Mouse (Mus musculus) limb, embryonic 11.5 days (tissue): ENCODE results near the gene Gpr132. TPM values are rescaled to one million over a fixed set of nuclear protein-coding genes. Genes with fewer than 3 reads are reported as not detected.
"Not testable (repeated sequence)": the region's sequence is repeated elsewhere in the genome, so short reads cannot be mapped to it uniquely, and the experiment has no call there.

ENCODE experiments used
- ATAC-seq: fragments of 200-750 bp; cut with Nextera tagmentation; 2 replicates; pipeline ENCODE4 v1.8.0; 2017; ENCODE audit warnings: low read depth; ENCODE audit not compliant: insufficient number of reproducible peaks, low FRiP score, low TSS enrichment
- DNase-seq: peaks from one replicate; pipeline ENCODE4 v3.0.0-alpha.2; 2015; ENCODE audit warnings: low spot score
- H3K27ac ChIP-seq: fragments of 300-500 bp; sonication (generic); replicated peaks from 2 replicates; pipeline ENCODE4 v1.5.1; 2014; ENCODE audit warnings: low read depth, mild to moderate bottlenecking, low read length
- H3K27me3 ChIP-seq: fragments of 300-500 bp; sonication (generic); 2 replicates; pipeline ENCODE4 v1.6.1; 2014; ENCODE audit warnings: mild to moderate bottlenecking, low read length, mixed read lengths; ENCODE audit not compliant: control insufficient read depth, insufficient read depth
- H3K36me3 ChIP-seq: fragments of 300-500 bp; sonication (generic); 2 replicates; pipeline ENCODE4 v1.6.1; 2014; ENCODE audit warnings: mild to moderate bottlenecking, low read length, moderate library complexity, mixed read lengths; ENCODE audit not compliant: control insufficient read depth, insufficient read depth
- H3K4me1 ChIP-seq: fragments of 300-500 bp; sonication (generic); 2 replicates; pipeline ENCODE4 v1.6.1; 2014; ENCODE audit warnings: low read length, mixed read lengths; ENCODE audit not compliant: control insufficient read depth, insufficient read depth
- H3K4me2 ChIP-seq: fragments of 300-500 bp; sonication (generic); 2 replicates; pipeline ENCODE4 v1.6.1; 2014; ENCODE audit warnings: low read depth, mild to moderate bottlenecking, moderate library complexity; ENCODE audit not compliant: severe bottlenecking
- H3K4me3 ChIP-seq: fragments of 300-500 bp; sonication (generic); 2 replicates; pipeline ENCODE4 v1.5.1; 2014; ENCODE audit warnings: low read depth, low read length
- H3K9ac ChIP-seq: fragments of 300-500 bp; sonication (generic); 2 replicates; pipeline ENCODE4 v1.6.1; 2014; ENCODE audit warnings: mild to moderate bottlenecking, low read length
- H3K9me3 ChIP-seq: fragments of 300-500 bp; sonication (generic); 2 replicates; pipeline ENCODE4 v1.6.1; 2016; ENCODE audit warnings: low read length; ENCODE audit not compliant: control insufficient read depth
- WGBS: fragments of 180-500 bp; shearing (Covaris S2); extraction: QIAGEN DNeasy Blood & Tissue Kit; methylation state at CpG from one replicate; pipeline ENCODE4 v1.1.7; 2014; 5-methylcytosine and 5-hydroxymethylcytosine counted together
- polyA plus RNA-seq: library from polyadenylated mRNA; unstranded; fragments of >200 nt; fragmentation: Nextera tagmentation; extraction: Ambion mirVana; gene quantifications from 2 replicates; pipeline ENCODE4 v1.2.1, GENCODE M21; 2014

The Gpr132 gene
- polyA plus RNA-seq, 1 experiment from 2014 or later, result not detected

DNA sequence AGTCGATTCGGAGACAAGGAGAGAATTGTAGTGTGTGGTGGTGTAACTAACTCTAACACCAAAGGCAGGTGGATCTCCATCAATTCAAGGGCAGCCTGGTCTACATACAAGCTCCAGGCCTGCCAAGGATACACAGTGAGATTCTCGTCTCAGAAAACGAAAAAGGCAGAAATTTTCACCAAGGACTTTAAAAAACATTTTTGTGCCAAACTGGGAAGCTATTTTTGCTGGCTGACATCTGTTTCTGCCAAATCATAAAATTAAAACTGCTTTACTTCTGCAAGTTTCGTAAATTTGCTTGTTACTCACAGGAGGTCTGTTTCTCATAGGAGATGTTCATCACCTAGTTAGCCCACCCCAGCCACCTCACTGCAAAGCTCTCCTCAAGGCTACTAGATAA lies 42.1 kb downstream of the Gpr132 start:
- H3K27ac ChIP-seq, result no peak overlapping the region
- peaks cover 28% of the 10 kb centered on the region for H3K4me1 ChIP-seq
- no peak for DNase-seq
- H3K36me3 ChIP-seq, result peaks cover 26% of the 10 kb centered on the region; the same call in 1 of the 2 replicates
- no peak overlapping the region for H3K4me2 ChIP-seq
- H3K4me3 ChIP-seq, result no peak overlapping the region
- ATAC-seq, result no peak
- no peak overlapping the region for H3K9ac ChIP-seq
- H3K27me3 ChIP-seq, result no peaks in the 10 kb centered on the region
- no peaks in the 10 kb centered on the region for H3K9me3 ChIP-seq
- WGBS, result 84% methylated on average over 5 of the region's 5 CpGs

DNA sequence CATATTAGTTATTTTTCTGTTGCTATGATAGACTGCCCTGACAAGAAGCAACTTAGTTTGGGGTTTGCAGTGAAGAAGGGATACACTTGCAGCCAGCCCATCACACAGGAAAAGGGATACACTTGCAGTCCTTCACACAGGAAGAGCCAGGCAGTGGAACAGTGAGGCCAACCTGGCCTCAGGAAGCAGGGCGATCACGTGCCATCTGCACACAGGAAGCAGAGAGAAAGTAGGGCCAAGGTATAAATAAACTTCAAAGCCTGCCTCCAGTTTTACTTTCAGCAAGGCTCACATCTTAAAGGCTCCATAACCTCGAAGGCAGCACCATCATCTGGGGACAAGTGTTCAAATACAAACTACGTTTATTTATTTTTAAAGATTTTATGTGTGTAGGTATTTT lies 44.8 kb downstream of the Gpr132 start:
- Histone ChIP-seq H3K4me1 (peaks cover 24% of the 10 kb centered on the region), H3K9me3 (no peaks in the 10 kb centered on the region), H3K9ac (no peak overlapping the region), H3K27me3 (no peaks in the 10 kb centered on the region), H3K4me2 (no peak overlapping the region), H3K27ac (no peak overlapping the region), H3K4me3 (no peak overlapping the region), H3K36me3 (peaks cover 36% of the 10 kb centered on the region; the same call in 1 of the 2 replicates)
- DNase-seq, result no peak
- 80% methylated on average over 4 of the region's 4 CpGs for WGBS
- ATAC-seq, result no peak

- Histone ChIP-seq H3K9ac (no peak overlapping the region), H3K27me3 (no peaks in the 10 kb centered on the region), H3K4me2 (no peak overlapping the region), H3K27ac (no peak overlapping the region), H3K4me3 (no peak overlapping the region), H3K9me3 (no peaks in the 10 kb centered on the region), H3K36me3 (peaks cover 35% of the 10 kb centered on the region; the same call in 1 of the 2 replicates), H3K4me1 (peaks cover 20% of the 10 kb centered on the region)
- ATAC-seq (no peak), DNase-seq (no peak)
- WGBS, result 79% methylated on average over 2 of the region's 2 CpGs
These were observed 45.4 kb downstream of the Gpr132 start for GRCm38 (mm10) chr12:112822676-112823075.

DNA sequence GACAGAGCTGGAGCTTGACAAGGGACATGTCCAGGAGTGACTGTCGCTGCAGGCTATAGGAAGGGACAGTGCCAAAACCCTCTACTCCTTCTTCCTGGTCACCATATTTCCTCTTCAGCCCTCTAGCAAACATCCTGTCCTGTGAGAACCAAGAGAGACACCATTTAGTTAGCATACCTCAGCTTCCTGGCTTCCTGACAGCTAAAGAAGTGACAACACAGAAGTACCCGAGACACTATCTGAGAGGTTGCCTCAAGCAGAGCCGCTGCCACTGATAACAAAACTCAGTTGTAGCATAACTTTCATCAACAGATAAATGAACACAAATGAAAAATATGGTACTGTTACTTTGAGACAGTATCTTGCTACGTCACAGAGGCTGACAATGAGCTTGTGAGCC lies 46.1 kb downstream of the Gpr132 start:
- Histone ChIP-seq H3K4me2 (no peak overlapping the region), H3K4me1 (peaks cover 13% of the 10 kb centered on the region; the same call in 1 of the 2 replicates), H3K9me3 (no peaks in the 10 kb centered on the region), H3K9ac (no peak overlapping the region), H3K4me3 (no peak overlapping the region), H3K36me3 (peaks cover 30% of the 10 kb centered on the region; the same call in 1 of the 2 replicates), H3K27ac (no peak overlapping the region), H3K27me3 (no peaks in the 10 kb centered on the region)
- DNase-seq (no peak), ATAC-seq (no peak)
- 79% methylated on average over 4 of the region's 4 CpGs for WGBS

DNA sequence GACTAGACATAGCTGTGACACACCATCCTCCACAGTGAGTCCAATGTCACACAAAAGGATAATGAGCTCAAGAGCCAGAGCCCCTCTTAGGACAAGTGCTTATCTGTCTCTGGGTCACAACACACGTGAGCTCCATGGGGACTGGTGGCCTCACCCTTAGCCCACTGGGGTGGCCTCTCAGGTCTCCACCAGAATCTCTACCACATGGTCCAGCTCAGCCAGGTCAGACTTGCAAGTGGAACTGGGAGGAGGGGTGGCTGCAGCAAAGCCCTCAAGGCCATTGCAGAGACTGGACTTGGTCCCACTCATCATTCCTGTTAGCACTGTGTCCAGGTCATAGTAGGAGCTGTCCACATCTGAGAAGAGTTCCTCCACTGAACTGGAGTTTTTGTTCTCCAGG lies 46.8 kb downstream of the Gpr132 start:
- Histone ChIP-seq H3K27me3 (no peaks in the 10 kb centered on the region), H3K4me3 (no peak overlapping the region), H3K9ac (no peak overlapping the region), H3K27ac (no peak overlapping the region), H3K4me1 (peaks cover 7% of the 10 kb centered on the region; the same call in 1 of the 2 replicates), H3K9me3 (no peaks in the 10 kb centered on the region), H3K4me2 (no peak overlapping the region), H3K36me3 (peaks cover 26% of the 10 kb centered on the region; the same call in 1 of the 2 replicates)
- DNase-seq, result no peak
- no peak for ATAC-seq
- WGBS, result 71% methylated on average over 1 of the region's 1 CpGs

DNA sequence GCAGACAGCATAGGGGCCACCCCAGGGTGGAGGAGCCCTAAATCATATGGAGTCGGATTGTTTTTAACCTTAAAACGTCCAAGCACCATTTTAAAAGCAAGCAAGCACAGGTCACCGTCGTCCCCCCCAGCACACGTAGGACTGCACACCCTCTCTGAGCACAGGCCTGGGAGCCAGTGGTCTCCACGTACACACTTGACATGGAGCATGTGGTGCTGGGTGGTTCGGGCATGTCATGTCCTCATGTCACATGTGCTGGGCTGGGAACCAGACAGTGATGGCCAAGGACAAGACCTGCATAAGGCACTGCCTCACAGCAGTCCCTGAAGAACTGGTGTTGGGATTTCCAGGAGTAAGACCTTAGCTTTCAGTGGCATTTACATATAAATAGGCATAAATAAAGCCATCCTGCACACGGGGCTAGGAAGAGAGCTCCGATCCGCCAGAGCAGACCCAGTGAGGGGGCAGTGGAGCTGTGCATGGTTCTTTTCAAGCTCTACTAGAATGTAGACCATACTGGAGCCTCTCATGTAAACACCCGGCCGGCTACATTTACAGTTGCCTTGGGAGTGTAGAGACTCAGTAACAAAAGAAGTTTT lies 47.5 kb downstream of the Gpr132 start:
- Histone ChIP-seq H3K27ac (no peak overlapping the region), H3K4me3 (no peak overlapping the region), H3K4me2 (no peak overlapping the region), H3K9me3 (no peaks in the 10 kb centered on the region), H3K27me3 (no peaks in the 10 kb centered on the region), H3K9ac (no peak overlapping the region), H3K4me1 (peaks cover 7% of the 10 kb centered on the region; the same call in 1 of the 2 replicates), H3K36me3 (peaks cover 24% of the 10 kb centered on the region; the same call in 1 of the 2 replicates)
- 90% methylated on average over 12 of the region's 12 CpGs for WGBS
- ATAC-seq (no peak), DNase-seq (no peak)

- ATAC-seq, result no peak
- WGBS, result 92% methylated on average over 8 of the region's 8 CpGs
- Histone ChIP-seq H3K27ac (no peak overlapping the region), H3K4me2 (no peak overlapping the region), H3K36me3 (peaks cover 20% of the 10 kb centered on the region; the same call in 1 of the 2 replicates), H3K9ac (no peak overlapping the region), H3K4me3 (no peak overlapping the region), H3K9me3 (no peaks in the 10 kb centered on the region), H3K27me3 (no peaks in the 10 kb centered on the region), H3K4me1 (peaks cover 7% of the 10 kb centered on the region; the same call in 1 of the 2 replicates)
- DNase-seq, result no peak
These were observed 48.9 kb downstream of the Gpr132 start for GRCm38 (mm10) chr12:112819057-112819662.

GRCm38 (mm10) chr12:112816866-112817265 lies 51.2 kb downstream of the Gpr132 start:
- 80% methylated on average over 7 of the region's 7 CpGs for WGBS
- not testable (repeated sequence) for H3K27me3 ChIP-seq, DNase-seq, ATAC-seq, H3K9me3 ChIP-seq, H3K4me1 ChIP-seq, H3K27ac ChIP-seq, H3K4me2 ChIP-seq, H3K9ac ChIP-seq, H3K4me3 ChIP-seq
- H3K36me3 ChIP-seq, result peaks cover 19% of the 10 kb centered on the region; the same call in 1 of the 2 replicates
